Mouse (Mus musculus) intestine, embryonic 16.5 days (tissue): ENCODE results near the gene St3gal3. TPM values are rescaled to one million over a fixed set of nuclear protein-coding genes. Genes with fewer than 3 reads are reported as not detected.

Experiments
- ATAC-seq: fragments of 200-750 bp; cut with Nextera tagmentation; 2 replicates; pipeline ENCODE4 v1.8.0; 2017; ENCODE audit warnings: moderate TSS enrichment, moderate library complexity
- H3K27ac ChIP-seq: fragments of 300-500 bp; sonication (generic); 2 replicates; pipeline ENCODE4 v1.5.1; 2014; ENCODE audit warnings: mild to moderate bottlenecking, low read length
- H3K27me3 ChIP-seq: fragments of 300-500 bp; sonication (generic); replicated peaks from 2 replicates; pipeline ENCODE4 v1.6.1; 2014; ENCODE audit warnings: low read length, control low read depth, mixed read lengths; ENCODE audit not compliant: control insufficient read depth, insufficient read depth
- H3K36me3 ChIP-seq: fragments of 300-500 bp; sonication (generic); 2 replicates; pipeline ENCODE4 v1.6.1; 2014; ENCODE audit warnings: low read length, control low read depth; ENCODE audit not compliant: control insufficient read depth, insufficient read depth
- H3K4me1 ChIP-seq: fragments of 300-500 bp; sonication (generic); 2 replicates; pipeline ENCODE4 v1.6.1; 2014; ENCODE audit warnings: low read length, control low read depth, mixed read lengths; ENCODE audit not compliant: control insufficient read depth, insufficient read depth
- H3K4me2 ChIP-seq: fragments of 300-500 bp; sonication (generic); 2 replicates; pipeline ENCODE4 v1.6.1; 2014; ENCODE audit warnings: low read depth, low read length, control low read depth
- H3K4me3 ChIP-seq: fragments of 300-500 bp; sonication (generic); 2 replicates; pipeline ENCODE4 v1.5.1; 2014; ENCODE audit warnings: mild to moderate bottlenecking, low read length
- H3K9ac ChIP-seq: fragments of 300-500 bp; sonication (generic); 2 replicates; pipeline ENCODE4 v1.6.1; 2014; ENCODE audit warnings: low read depth, low read length
- H3K9me3 ChIP-seq: fragments of 300-500 bp; sonication (generic); 2 replicates; pipeline ENCODE4 v1.6.1; 2016; ENCODE audit warnings: low read length, control low read depth; ENCODE audit not compliant: control insufficient read depth
- WGBS: fragments of 180-500 bp; shearing (Covaris S2); extraction: QIAGEN DNeasy Blood & Tissue Kit; methylation state at CpG from one replicate; pipeline ENCODE4 v1.1.7; 2014; 5-methylcytosine and 5-hydroxymethylcytosine counted together
- polyA plus RNA-seq: library from polyadenylated mRNA; unstranded; fragments of >200 nt; fragmentation: Nextera tagmentation; extraction: Ambion mirVana; gene quantifications from 2 replicates; pipeline ENCODE4 v1.2.1, GENCODE M21; 2015

The St3gal3 gene
- polyA plus RNA-seq, 1 experiment from 2014 or later, result 8.6 TPM

DNA sequence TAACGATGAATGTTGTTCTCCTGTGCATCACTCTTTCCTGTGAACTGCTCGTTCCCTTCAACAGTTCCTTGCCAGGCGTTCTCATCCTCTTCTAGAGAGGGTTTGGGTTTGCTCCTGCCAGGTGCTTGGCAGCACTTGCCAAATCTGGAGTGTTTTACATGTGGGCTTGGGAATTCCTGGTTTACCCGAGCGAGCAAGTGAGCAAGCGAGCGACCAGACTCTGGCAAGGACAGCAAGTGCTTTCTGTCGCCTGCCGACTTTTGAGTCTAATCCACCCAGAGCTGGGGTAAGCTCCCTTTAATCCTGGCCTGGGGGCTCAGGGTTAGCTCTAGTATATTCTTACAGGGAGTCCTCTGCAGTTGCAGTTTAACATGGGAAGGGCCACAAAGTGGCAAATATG lies 105.7 kb downstream of the St3gal3 start:
- no peak for ATAC-seq
- Histone ChIP-seq H3K4me2 (no peak overlapping the region), H3K4me1 (peaks cover 19% of the 10 kb centered on the region), H3K27ac (no peak overlapping the region), H3K36me3 (no peaks in the 10 kb centered on the region), H3K9me3 (no peaks in the 10 kb centered on the region), H3K27me3 (no peaks in the 10 kb centered on the region), H3K4me3 (no peak overlapping the region), H3K9ac (no peak overlapping the region)
- WGBS, result 77% methylated on average over 9 of the region's 9 CpGs

- Histone ChIP-seq H3K36me3 (no peaks in the 10 kb centered on the region), H3K9me3 (no peaks in the 10 kb centered on the region), H3K4me3 (no peak overlapping the region), H3K9ac (no peak overlapping the region), H3K4me1 (peaks cover 14% of the 10 kb centered on the region), H3K4me2 (no peak overlapping the region), H3K27me3 (no peaks in the 10 kb centered on the region), H3K27ac (no peak overlapping the region)
- 67% methylated on average over 7 of the region's 7 CpGs for WGBS
- ATAC-seq, result no peak
Observed at GRCm38 (mm10) chr4:118025931-118026330, 108.8 kb downstream of the St3gal3 start.

GRCm38 (mm10) chr4:118025381-118025780 lies 109.3 kb downstream of the St3gal3 start:
- ATAC-seq, result no peak
- no peak overlapping the region for H3K4me2 ChIP-seq
- 85% methylated on average over 7 of the region's 7 CpGs for WGBS
- no peak overlapping the region for H3K27ac ChIP-seq
- H3K4me1 ChIP-seq, result peaks cover 13% of the 10 kb centered on the region
- H3K9ac ChIP-seq, result no peak overlapping the region
- H3K4me3 ChIP-seq, result no peak overlapping the region
- no peaks in the 10 kb centered on the region for H3K27me3 ChIP-seq
- H3K9me3 ChIP-seq, result no peaks in the 10 kb centered on the region
- no peaks in the 10 kb centered on the region for H3K36me3 ChIP-seq

GRCm38 (mm10) chr4:118022811-118023210 lies 111.9 kb downstream of the St3gal3 start:
- ATAC-seq, result no peak
- H3K9me3 ChIP-seq, result no peaks in the 10 kb centered on the region
- H3K4me3 ChIP-seq, result no peak overlapping the region
- H3K27me3 ChIP-seq, result no peaks in the 10 kb centered on the region
- H3K9ac ChIP-seq, result no peak overlapping the region
- no peak overlapping the region for H3K4me2 ChIP-seq
- WGBS, result 81% methylated on average over 3 of the region's 3 CpGs
- no peaks in the 10 kb centered on the region for H3K4me1 ChIP-seq
- no peak overlapping the region for H3K27ac ChIP-seq
- no peaks in the 10 kb centered on the region for H3K36me3 ChIP-seq

GRCm38 (mm10) chr4:118022406-118022805 lies 112.3 kb downstream of the St3gal3 start:
- H3K27me3 ChIP-seq, result no peaks in the 10 kb centered on the region
- H3K4me1 ChIP-seq, result no peaks in the 10 kb centered on the region
- no peak overlapping the region for H3K4me3 ChIP-seq
- ATAC-seq, result no peak
- H3K4me2 ChIP-seq, result no peak overlapping the region
- H3K9ac ChIP-seq, result no peak overlapping the region
- H3K36me3 ChIP-seq, result no peaks in the 10 kb centered on the region
- no peak overlapping the region for H3K27ac ChIP-seq
- no peaks in the 10 kb centered on the region for H3K9me3 ChIP-seq
- 86% methylated on average over 4 of the region's 4 CpGs for WGBS

DNA sequence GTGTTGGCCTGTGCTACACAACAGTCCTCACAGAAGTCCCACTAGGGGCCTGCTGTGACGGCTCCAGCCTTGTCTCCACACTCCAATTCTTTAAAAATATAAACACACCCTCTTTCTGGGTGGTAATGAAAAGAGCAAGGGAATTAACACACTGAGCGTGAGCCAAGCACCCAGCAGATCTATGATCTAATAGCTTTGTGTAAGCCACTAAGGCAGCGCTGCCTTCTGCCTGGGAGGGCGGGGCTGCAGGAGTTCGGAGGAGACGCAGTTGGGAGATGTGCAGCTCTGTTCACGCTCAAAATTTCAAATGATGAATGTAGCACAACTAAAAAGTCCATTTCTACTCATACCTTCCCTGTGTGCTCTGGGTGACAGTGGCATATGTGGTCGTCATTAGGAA lies 115.1 kb downstream of the St3gal3 start:
- H3K9me3 ChIP-seq, result no peaks in the 10 kb centered on the region
- no peaks in the 10 kb centered on the region for H3K27me3 ChIP-seq
- no peak overlapping the region for H3K4me2 ChIP-seq
- no peaks in the 10 kb centered on the region for H3K36me3 ChIP-seq
- peaks cover 10% of the 10 kb centered on the region for H3K4me1 ChIP-seq
- no peak overlapping the region for H3K4me3 ChIP-seq
- H3K9ac ChIP-seq, result no peak overlapping the region
- ATAC-seq, result no peak
- no peak overlapping the region for H3K27ac ChIP-seq
- 65% methylated on average over 8 of the region's 8 CpGs for WGBS

- Histone ChIP-seq H3K36me3 (no peaks in the 10 kb centered on the region), H3K4me1 (peaks cover 10% of the 10 kb centered on the region), H3K4me2 (no peak overlapping the region), H3K27ac (no peak overlapping the region), H3K4me3 (no peak overlapping the region), H3K9me3 (no peaks in the 10 kb centered on the region), H3K27me3 (no peaks in the 10 kb centered on the region), H3K9ac (no peak overlapping the region)
- no peak for ATAC-seq
- 65% methylated on average over 5 of the region's 5 CpGs for WGBS
Observed at GRCm38 (mm10) chr4:118019218-118019617, 115.5 kb downstream of the St3gal3 start.

DNA sequence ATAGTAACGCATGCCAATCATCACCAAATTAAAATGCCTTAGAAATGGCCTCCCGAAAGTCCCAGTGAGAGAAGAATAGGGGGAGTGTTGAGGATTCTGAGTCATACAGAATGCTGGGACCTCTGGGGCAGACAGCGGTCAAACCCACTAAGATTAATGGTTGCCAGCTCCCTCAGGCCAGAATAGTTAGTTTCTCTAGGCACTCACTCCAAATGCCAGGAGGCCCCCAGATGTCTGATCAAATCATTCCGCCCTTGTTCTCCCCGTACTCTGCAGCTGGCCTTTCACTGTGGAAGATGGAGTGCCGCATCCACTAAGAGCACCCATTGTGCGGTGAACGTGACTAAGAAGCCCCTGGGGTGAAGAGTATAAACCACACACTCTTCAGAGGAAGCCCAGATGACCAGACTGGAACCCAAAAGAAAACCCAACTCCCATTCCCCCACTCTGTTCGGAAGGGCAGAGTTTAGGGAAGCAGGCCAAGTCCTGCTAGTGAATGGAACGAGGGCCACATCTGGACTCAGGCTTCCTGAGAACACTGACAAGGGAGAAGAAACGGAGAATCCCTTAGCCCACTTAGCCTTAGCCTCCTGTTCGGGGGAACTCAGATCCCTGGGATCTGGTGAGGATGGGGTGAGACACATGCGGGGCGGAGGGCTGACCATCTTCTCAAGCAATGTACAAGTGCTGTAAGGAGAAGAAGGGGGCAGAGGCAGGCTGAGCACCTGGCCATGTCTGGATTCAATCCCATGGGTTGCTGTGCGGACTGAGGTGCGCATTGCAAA lies 117.5 kb downstream of the St3gal3 start:
- Histone ChIP-seq H3K27me3 (no peaks in the 10 kb centered on the region), H3K4me3 (no peak overlapping the region), H3K9me3 (no peaks in the 10 kb centered on the region), H3K9ac (no peak overlapping the region), H3K4me2 (no peak overlapping the region), H3K27ac (no peak overlapping the region), H3K4me1 (peaks cover 10% of the 10 kb centered on the region), H3K36me3 (no peaks in the 10 kb centered on the region)
- ATAC-seq, result peak; percentile 33; the same call in 1 of the 2 replicates
- WGBS, result 74% methylated on average over 16 of the region's 16 CpGs

- Histone ChIP-seq H3K4me3 (no peak overlapping the region), H3K27ac (no peak overlapping the region), H3K9ac (no peak overlapping the region), H3K27me3 (no peaks in the 10 kb centered on the region), H3K36me3 (no peaks in the 10 kb centered on the region), H3K9me3 (no peaks in the 10 kb centered on the region), H3K4me1 (peaks cover 10% of the 10 kb centered on the region), H3K4me2 (no peak overlapping the region)
- ATAC-seq, result no peak
- WGBS, result 75% methylated on average over 10 of the region's 10 CpGs
Observed at GRCm38 (mm10) chr4:118016323-118016911, 118.3 kb downstream of the St3gal3 start.
